Mouse (Mus musculus): ENCODE measurements around the gene Nsmce1.

The Nsmce1 gene

DNA sequence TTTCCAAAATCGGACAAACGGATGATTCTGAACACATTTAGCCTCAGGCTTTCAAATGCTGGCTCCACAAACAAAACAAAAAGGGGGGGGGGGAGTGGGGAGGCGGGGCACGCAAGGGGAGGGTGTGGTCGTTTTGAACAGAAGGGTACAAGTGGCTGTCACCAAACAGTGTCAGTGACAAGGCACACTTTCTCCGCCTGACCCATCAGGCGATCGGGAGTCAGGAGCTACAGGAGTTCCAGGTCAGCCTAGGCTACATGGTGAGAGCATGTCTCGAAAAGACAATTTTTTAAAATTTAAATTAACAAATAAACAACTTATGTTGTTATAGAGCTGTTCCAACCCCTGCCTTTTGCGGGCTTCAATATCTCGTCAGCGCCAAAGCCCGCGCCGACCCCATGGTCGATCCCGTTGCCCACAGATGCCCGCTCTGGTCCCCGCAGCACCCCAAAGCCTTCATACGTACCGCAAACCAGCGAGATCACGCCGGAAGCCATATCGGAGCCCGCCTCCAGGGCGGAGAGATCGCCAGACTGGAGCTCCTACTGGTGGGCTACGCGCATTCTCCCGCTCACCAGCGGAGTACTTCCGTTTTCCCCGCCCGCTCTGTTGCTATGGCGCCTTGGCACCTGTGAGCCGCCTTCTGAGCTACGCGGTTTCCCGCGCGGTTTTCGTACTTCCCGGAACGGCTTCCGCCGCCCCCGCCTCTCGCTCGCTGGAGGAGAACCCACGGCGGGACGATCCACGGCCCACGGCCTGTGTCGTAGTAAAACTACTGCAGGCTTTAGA is at the start of gene Nsmce1:
Gene Nsmce1 (minus strand): TSS at position 650 of the 789 bp plus-strand sequence.
- peak; percentile 97 for DNase-seq (ENCODE audit: low spot score)

- DNase-seq (ENCODE audit: low spot score), result no peak
Measured at GRCm38 (mm10) chr7:125541026-125541425, 49.6 kb upstream of the Nsmce1 start.

DNA sequence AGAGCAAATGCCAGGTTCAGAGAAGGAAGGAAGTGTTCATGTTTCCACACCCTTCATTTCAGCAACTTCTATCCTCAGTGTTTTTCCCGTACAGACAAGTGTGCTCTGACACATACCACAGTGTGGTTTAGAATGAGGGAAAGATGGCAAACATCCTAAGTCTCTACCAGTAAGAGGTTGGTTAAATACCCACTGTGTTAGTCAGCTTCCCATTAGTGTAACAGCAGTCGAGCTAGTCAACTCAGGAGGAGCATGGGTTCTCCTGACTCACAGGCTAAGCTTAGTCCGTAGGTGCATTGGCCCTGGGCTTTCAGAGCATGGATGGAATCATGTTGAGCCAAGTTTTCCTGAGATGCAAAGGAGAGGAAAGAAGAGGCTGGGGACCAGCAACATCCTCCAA is 48.0 kb upstream of the Nsmce1 start:
- DNase-seq (ENCODE audit: low spot score), result no peak

DNA sequence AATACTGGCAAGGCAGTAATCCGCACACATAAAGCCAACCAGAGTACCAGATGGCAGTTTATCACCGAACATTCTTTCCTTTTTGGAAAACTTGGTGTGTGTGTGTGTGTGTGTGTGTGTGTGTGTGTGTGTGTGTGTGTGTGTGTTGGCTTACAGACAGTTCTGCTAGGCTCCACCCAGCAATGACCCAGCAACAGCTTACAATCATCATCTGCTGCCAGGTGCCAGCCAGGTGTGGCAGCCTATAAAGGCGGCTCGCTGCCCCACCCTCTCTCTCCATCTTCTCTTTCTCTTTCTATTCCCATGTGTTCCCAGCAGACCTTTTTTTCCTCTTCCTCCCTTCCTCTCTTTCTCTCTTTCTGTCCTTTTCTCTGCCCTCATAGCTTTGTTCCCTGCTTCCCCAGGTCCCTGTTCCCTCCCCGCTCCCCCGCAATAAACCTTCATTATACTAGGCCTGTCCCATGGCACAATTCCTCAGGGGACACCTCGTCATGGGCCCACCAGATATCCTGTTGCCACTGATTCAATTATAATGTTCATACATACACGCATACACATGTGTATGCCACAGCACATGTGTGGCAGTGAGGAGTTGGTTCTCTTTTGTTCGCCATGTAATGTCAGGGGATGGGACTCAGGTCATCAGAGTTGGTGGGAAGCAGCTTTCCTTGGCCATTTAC is 36.6 kb upstream of the Nsmce1 start:
- DNase-seq (ENCODE audit: low spot score), result no peak

DNA sequence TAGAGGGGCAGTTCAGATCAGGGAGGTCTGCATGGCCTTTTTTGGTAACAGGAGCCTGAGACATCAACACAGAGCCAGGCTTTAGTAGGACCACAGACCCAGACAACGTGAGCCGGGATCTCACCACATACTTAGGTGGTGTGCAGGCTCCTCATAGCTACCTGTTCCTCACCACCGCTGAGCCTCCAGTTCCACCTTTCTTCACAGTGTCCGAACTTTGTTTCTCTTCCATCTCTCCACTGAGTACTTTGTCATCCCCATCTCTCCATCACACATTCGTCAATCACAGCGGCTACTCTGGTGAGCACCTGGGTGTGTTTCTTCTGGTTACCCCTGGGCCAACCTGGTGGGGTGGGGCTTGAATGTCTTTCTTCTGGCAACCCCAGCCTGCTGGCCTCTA is 35.8 kb upstream of the Nsmce1 start:
- no peak for DNase-seq (ENCODE audit: low spot score)

- peak; percentile 42 for DNase-seq (ENCODE audit: low spot score)
Measured at GRCm38 (mm10) chr7:125523051-125523450, 31.7 kb upstream of the Nsmce1 start.

GRCm38 (mm10) chr7:125519715-125520114 is 28.3 kb upstream of the Nsmce1 start:
- no peak for DNase-seq (ENCODE audit: low spot score)

DNA sequence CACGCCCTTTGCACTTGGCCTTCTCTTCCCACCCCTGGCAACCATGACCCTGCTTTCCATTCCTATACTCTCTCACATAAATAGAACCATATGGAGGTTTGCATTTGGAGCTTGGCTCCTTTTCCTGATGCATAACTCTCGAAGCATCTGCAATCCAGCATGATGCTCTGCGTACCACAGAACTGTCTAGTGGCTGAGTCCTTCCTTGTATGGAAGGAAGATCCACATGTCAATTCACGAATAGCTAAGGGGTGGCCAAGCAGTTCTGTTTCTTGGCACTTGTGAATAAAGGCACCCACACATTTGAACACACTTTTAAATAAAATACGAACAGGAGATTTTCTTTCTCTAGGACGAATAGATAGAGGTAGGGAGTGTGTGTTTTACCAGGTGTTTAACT is 26.1 kb upstream of the Nsmce1 start:
- no peak for DNase-seq (ENCODE audit: low spot score)

- DNase-seq (ENCODE audit: low spot score), result no peak
Measured at GRCm38 (mm10) chr7:125516723-125517122, 25.3 kb upstream of the Nsmce1 start.

GRCm38 (mm10) chr7:125515081-125515853 is 23.9 kb upstream of the Nsmce1 start:
- DNase-seq (ENCODE audit: low spot score), result no peak

- DNase-seq (ENCODE audit: low spot score), result no peak
Measured at GRCm38 (mm10) chr7:125511852-125512251, 20.5 kb upstream of the Nsmce1 start.

GRCm38 (mm10) chr7:125511432-125511831 is 20.0 kb upstream of the Nsmce1 start:
- no peak for DNase-seq (ENCODE audit: low spot score)

GRCm38 (mm10) chr7:125507279-125507678 is 15.9 kb upstream of the Nsmce1 start:
- DNase-seq (ENCODE audit: low spot score), result no peak

DNA sequence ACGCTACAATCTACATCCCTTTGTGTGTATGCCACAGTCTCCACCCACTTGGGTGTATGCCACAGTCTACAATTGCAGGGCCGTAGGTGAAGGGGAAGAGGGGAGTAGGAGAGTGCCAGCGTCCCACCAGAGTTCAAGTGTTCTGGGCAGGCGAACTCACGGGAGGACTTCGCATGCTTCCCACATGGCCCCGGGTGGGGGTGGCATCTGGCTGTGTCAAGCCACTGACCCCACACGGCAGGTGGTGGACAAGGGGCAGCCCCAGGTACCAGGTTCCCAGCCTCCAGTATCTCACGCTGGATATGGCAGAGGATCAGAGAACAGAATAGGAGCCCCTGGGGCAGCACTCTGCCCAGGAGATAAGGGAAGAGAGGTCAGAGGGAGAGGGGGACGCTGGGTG is 14.2 kb upstream of the Nsmce1 start:
- DNase-seq (ENCODE audit: low spot score), result no peak

DNA sequence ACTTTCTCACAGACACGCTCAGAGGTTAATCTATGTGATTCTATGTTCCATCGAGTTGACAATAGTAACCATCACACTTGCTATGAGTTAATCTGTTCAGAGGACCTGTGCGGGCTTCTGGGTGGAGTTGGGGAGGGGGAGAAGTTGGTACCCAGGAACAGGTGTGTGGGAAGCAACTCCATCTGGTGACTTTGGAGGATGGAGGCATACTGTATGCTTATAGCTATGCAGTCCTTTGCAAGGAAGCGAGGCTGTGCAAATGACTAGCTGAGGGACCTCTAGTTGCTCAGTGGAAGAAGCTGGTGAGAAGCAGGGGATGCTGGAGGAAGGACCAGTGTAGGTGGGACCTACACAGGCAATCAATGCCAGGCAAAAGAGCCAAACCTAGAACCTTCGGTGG is 13.2 kb upstream of the Nsmce1 start:
- no peak for DNase-seq (ENCODE audit: low spot score)

DNA sequence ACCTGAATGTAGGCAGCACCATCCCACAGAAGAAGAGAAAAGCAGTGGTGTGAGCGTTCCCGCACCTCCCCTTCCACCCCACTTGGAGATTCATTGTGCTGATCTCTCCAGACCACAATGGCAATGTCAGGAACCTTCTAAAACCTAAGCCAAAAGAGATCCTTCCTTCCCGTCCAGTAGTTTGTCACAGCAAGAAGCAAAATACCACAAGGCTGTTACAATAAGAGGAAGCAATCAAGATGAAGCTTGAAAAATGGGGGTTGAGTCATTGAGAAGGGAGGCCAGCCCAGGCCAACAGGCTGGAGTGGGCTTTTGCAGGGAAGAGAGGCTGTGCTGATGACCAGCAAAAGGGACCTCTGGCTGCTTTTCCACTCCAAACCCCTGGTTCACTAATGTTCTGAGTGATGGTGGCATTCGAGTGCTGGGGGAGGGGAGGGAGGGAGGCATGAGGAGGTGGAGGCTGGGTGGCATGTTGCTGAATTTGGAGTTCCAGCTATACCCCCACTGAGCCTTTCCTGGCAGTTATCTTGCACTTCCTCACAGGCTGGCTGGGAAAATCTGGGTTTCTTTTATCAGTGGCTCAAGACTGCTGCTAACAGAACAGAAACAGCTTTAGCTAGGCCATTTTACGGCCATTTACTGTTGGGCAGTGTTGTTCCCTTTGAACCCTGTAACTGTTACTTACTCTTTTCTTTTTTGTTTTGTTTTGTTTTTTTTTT is 12.1 kb upstream of the Nsmce1 start:
- no peak for DNase-seq (ENCODE audit: low spot score)

DNA sequence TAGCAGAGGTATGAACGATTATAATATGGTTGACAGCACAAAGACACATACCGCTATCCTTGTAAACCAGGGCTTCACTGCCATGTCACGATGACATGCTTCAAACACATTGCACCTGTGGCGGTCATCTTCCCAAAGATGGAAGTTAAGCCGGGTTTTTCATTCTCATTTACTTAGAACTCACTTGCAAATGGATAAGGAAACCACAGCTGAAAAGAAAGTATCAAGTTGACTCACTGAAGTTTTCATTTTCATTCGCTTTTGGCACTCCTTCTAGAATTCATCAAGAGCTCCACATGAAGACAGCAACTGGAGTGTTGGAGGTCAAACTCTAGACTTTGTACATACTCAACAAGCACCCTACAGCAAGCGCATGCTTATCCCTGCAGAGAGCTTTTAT is 9.5 kb upstream of the Nsmce1 start:
- DNase-seq (ENCODE audit: low spot score), result no peak

DNA sequence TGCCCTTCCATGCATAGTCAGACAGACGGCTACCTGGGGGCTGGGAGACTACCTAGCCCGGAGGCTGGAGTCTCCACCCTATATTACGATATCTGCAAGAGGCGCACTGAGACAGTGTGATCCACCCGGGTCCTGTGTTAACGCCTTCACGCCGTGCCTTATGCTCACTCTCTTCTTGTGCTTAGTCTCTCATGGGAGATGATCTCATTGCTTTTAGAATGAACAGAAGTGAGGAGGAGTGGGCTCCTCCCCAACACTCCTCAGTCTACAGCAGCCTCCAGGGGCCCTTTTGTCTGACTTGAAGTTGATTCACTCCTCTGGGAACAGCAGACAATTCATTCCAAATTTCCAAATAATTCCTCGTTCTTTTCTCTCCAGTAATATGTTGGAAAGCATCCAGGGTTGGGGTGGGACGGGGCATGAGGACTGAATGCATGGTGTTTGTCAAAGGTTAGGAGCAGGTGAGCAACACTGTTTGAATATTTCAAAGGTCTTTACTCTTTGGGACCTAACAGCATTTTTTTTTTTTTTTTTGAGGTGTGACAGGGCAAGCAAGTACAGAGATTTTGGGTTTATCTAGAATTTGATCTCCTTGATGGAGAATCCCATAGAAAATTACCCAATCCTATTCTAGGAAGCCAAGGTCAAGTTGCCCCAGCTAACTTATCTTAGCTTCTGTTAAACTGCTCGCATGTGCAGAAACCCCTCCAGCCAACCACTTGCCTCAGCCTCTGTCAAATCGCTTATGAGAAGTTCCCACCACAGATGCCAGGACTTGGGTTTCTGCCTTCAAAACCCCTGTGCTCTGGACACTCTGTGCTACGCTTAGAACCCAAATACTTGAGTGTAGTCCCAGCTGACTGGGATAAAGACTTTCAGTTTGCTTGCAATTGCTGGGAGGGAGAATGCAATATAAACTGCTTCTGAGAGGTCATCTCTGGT is 8.8 kb upstream of the Nsmce1 start:
- peak; percentile 58 for DNase-seq (ENCODE audit: low spot score)

GRCm38 (mm10) chr7:125495864-125496440 is 4.6 kb upstream of the Nsmce1 start:
- no peak for DNase-seq (ENCODE audit: low spot score)

DNA sequence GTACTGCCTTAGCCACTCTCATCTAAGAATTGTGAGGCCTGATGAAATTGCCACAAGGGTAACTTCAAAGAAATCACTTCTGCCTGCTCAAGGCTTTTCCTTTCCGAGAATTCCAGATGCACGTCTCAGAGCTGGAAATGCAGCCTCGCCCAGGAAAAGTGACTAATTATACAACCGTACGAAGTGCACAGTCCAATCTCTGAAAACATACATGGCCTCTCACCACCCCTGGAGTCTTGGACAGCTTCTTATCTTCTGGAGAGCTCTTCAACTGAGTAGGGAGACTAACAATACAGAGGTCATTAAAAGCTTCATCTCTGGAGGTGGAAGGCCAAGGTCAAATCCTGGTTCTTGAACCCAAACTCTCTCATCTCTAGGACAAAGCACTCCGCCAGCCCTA is 1.2 kb upstream of the Nsmce1 start:
- DNase-seq (ENCODE audit: low spot score), result no peak

DNA sequence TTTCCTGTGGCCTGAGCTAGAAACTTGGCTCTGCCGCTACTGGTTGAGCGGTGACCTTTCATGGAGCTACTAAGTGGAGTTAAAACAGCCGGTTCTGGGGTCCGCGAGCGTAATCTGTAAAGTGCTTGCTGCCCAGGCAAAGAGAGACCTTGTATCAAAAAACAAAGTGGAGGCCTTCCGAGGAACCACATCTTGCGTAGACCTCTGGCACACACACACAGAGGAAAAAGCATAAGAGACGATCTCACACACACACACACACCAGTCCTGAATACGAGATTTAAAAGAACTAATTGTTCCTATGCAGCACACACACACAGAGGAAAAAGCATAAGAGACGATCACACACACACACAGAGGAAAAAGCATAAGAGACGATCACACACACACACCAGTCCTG is 364 bp upstream of the Nsmce1 start:
- DNase-seq (ENCODE audit: low spot score), result no peak
